Mouse (Mus musculus) thymus, adult 2 months (tissue): ENCODE results near the gene 2900026A02Rik. TPM values are rescaled to one million over a fixed set of nuclear protein-coding genes. Genes with fewer than 3 reads are reported as not detected.

Experiments
- DNase-seq: peaks from one replicate; pipeline ENCODE4 v3.0.0; 2021
- H3K27ac ChIP-seq: fragments of 200-500 bp; 2 replicates; pipeline ENCODE4 v1.5.1; 2012; ENCODE audit warnings: low read length, control low read depth; ENCODE audit not compliant: control insufficient read depth, insufficient read depth
- H3K27me3 ChIP-seq: fragments of 200-500 bp; 2 replicates; pipeline ENCODE4 v1.6.1; 2012; ENCODE audit warnings: mild to moderate bottlenecking, low read length, moderate library complexity, mixed read lengths; ENCODE audit not compliant: control insufficient read depth, insufficient read depth
- H3K36me3 ChIP-seq: fragments of 200-500 bp; 2 replicates; pipeline ENCODE4 v1.6.1; 2012; ENCODE audit warnings: mild to moderate bottlenecking, low read length, moderate library complexity; ENCODE audit not compliant: control insufficient read depth, insufficient read depth
- H3K4me1 ChIP-seq: fragments of 200-500 bp; replicated peaks from 2 replicates; pipeline ENCODE4 v1.6.1; 2012; ENCODE audit warnings: low read length; ENCODE audit not compliant: control insufficient read depth, insufficient read depth
- H3K4me3 ChIP-seq: fragments of 200-500 bp; 2 replicates; pipeline ENCODE4 v1.5.1; 2012; ENCODE audit warnings: mild to moderate bottlenecking, low read length, control low read depth, moderate library complexity; ENCODE audit not compliant: control insufficient read depth, insufficient read depth
- CTCF ChIP-seq: fragments of 200-500 bp; IDR thresholded peaks from 2 replicates; pipeline ENCODE4 v1.5.1; 2012; ENCODE audit warnings: mild to moderate bottlenecking, control low read depth, low read length, moderate library complexity, borderline replicate concordance; ENCODE audit not compliant: control insufficient read depth, poor library complexity, insufficient read depth; ENCODE audit errors: extremely low read depth
- POLR2A ChIP-seq: fragments of 200-500 bp; IDR thresholded peaks from 2 replicates; pipeline ENCODE4 v1.6.1; 2012; ENCODE audit warnings: mild to moderate bottlenecking, low read length, control low read depth, moderate library complexity; ENCODE audit not compliant: control insufficient read depth, poor library complexity, insufficient read depth; ENCODE audit errors: extremely low read depth
- WGBS: fragments of 180-500 bp; shearing (Covaris S2); methylation state at CpG from one replicate; pipeline ENCODE4 v1.1.7; 2018; 5-methylcytosine and 5-hydroxymethylcytosine counted together
- polyA plus RNA-seq: library from polyadenylated mRNA; depleted of rRNA; stranded (reverse); fragments of >200 nt; gene quantifications from 2 replicates; pipeline ENCODE4 v1.2.3, GENCODE M21; 2012

Gene 2900026A02Rik
- polyA plus RNA-seq, 1 experiment = 6.9 TPM

DNA sequence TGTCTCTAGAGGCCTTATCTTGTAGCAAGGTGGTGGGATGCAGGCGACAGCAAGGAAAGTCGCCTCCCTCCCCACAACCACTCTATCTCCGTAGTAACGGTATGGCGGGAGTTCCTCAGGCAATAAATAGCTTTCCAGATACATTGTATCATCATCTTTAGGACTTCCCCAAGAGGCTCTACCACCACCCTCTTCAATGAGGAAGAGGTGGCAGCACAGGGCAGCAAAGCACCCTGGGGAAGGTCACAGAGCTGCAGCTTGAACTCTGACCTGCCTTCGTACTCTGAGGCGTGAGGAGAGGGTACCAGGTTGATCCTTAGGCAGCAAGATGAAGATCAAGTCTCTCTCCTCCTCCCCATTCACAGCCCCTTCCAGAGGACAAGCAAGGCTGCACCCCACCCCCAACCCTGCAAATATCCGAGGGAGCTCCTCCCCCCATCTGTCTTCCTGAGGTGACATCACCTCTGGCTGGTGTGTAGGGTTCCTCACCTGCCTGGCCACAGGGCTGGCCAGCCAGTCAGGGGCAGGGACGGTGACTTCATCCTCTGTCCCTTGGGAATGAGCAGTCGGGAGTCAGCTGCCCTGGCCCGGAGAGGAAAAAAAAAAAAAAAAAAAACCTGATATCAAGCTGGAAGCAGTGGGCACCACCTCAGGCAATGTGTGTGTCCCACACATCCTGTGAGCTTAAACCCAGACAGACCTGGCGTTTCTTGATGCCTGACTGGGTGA lies 98.5 kb downstream of the 2900026A02Rik start:
- TF ChIP-seq POLR2A (no peak), CTCF (no peak)
- H3K36me3 ChIP-seq = no peaks in the 10 kb centered on the region
- DNase-seq = no peak
- H3K4me3 ChIP-seq = no peak overlapping the region
- WGBS = 59% methylated on average over 12 of the region's 12 CpGs
- peaks cover 18% of the 10 kb centered on the region for H3K4me1 ChIP-seq
- H3K27ac ChIP-seq = no peak overlapping the region
- no peaks in the 10 kb centered on the region for H3K27me3 ChIP-seq

- Histone ChIP-seq H3K36me3 (no peaks in the 10 kb centered on the region), H3K4me1 (peaks cover 18% of the 10 kb centered on the region), H3K27me3 (no peaks in the 10 kb centered on the region), H3K27ac (no peak overlapping the region), H3K4me3 (no peak overlapping the region)
- WGBS = 91% methylated on average over 6 of the region's 6 CpGs
- no peak for DNase-seq
- TF ChIP-seq CTCF = no peak
- TF ChIP-seq POLR2A = no peak
Observed at GRCm38 (mm10) chr5:113121591-113121875, 99.5 kb downstream of the 2900026A02Rik start.

GRCm38 (mm10) chr5:113120741-113121590 lies 100.1 kb downstream of the 2900026A02Rik start:
- Histone ChIP-seq H3K4me1 (peaks cover 18% of the 10 kb centered on the region), H3K27ac (no peak overlapping the region), H3K36me3 (no peaks in the 10 kb centered on the region), H3K27me3 (no peaks in the 10 kb centered on the region), H3K4me3 (no peak overlapping the region)
- 68% methylated on average over 15 of the region's 15 CpGs for WGBS
- no peak for DNase-seq
- TF ChIP-seq POLR2A (no peak), CTCF (no peak)

DNA sequence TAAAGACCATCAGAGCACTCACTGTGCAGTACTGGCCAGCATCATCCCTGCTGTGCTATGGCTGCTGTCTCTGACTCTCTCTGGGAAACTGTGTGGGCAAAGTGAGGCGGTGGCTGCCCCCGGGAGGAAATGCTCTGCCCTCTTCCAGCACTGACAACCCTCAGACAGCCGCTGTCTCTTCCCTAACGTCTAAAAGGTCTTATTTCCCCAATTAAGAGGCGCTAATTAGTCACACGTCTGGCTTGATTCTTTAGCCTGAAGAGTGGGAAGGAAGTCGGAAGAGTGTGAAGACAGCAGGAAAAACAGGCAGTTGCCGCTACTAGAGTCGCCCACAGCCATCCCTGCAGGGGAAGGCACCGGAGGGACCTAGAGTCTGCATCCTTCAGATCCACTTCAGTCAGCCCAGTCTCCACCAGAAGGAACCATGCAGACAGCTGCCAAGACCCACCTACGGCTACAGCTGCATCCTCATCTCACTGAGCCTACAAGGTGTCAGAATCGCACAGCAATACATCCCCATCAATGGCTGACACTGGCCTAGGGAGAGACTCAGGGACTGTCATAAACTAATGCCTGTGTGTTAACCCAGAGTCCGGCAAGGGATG lies 101.1 kb downstream of the 2900026A02Rik start:
- 14% methylated on average over 13 of the region's 13 CpGs for WGBS
- no peak overlapping the region for H3K27ac ChIP-seq
- H3K4me3 ChIP-seq = no peak overlapping the region

GRCm38 (mm10) chr5:113119291-113119690 lies 101.7 kb downstream of the 2900026A02Rik start:
- Histone ChIP-seq H3K4me1 (peaks cover 18% of the 10 kb centered on the region), H3K36me3 (no peaks in the 10 kb centered on the region), H3K4me3 (no peak overlapping the region), H3K27me3 (no peaks in the 10 kb centered on the region), H3K27ac (no peak overlapping the region)
- no peak for DNase-seq
- 8% methylated on average over 9 of the region's 9 CpGs for WGBS
- TF ChIP-seq CTCF (no peak), POLR2A (no peak)

More for the DNA sequence above, 101.1 kb downstream of the 2900026A02Rik start:
- Histone ChIP-seq H3K36me3 (no peaks in the 10 kb centered on the region), H3K4me1 (peaks cover 18% of the 10 kb centered on the region), H3K27me3 (no peaks in the 10 kb centered on the region)
- TF ChIP-seq POLR2A (no peak), CTCF (no peak)
- no peak for DNase-seq

GRCm38 (mm10) chr5:113118695-113119094 lies 102.3 kb downstream of the 2900026A02Rik start:
- Histone ChIP-seq H3K4me3 (no peak overlapping the region), H3K27ac (no peak overlapping the region), H3K4me1 (peaks cover 18% of the 10 kb centered on the region), H3K27me3 (no peaks in the 10 kb centered on the region), H3K36me3 (no peaks in the 10 kb centered on the region)
- no peak for TF ChIP-seq CTCF
- no peak for TF ChIP-seq POLR2A
- 36% methylated on average over 6 of the region's 6 CpGs for WGBS
- no peak for DNase-seq

GRCm38 (mm10) chr5:113117361-113117760 lies 103.7 kb downstream of the 2900026A02Rik start:
- no peak for TF ChIP-seq CTCF
- TF ChIP-seq POLR2A = no peak
- peaks cover 18% of the 10 kb centered on the region for H3K4me1 ChIP-seq
- no peaks in the 10 kb centered on the region for H3K36me3 ChIP-seq
- DNase-seq = no peak
- H3K4me3 ChIP-seq = no peak overlapping the region
- no peak overlapping the region for H3K27ac ChIP-seq
- no peaks in the 10 kb centered on the region for H3K27me3 ChIP-seq
- WGBS = 93% methylated on average over 5 of the region's 5 CpGs
